Mouse (Mus musculus) neutrophil, adult 59 days (primary cell): ENCODE data around the gene Vps39. TPM values are rescaled to one million over a fixed set of nuclear protein-coding genes. Genes with fewer than 3 reads are reported as not detected.

Experiments used
- total RNA-seq, 2 experiments: library from RNA; stranded (reverse); gene quantifications; 1 replicate in 1 of 2; 2 replicates in 1 of 2; pipeline ENCODE4 v1.2.4; 2023

Vps39 gene
- 10 to 100 TPM; 30.3 to 35.3 TPM for total RNA-seq

DNA sequence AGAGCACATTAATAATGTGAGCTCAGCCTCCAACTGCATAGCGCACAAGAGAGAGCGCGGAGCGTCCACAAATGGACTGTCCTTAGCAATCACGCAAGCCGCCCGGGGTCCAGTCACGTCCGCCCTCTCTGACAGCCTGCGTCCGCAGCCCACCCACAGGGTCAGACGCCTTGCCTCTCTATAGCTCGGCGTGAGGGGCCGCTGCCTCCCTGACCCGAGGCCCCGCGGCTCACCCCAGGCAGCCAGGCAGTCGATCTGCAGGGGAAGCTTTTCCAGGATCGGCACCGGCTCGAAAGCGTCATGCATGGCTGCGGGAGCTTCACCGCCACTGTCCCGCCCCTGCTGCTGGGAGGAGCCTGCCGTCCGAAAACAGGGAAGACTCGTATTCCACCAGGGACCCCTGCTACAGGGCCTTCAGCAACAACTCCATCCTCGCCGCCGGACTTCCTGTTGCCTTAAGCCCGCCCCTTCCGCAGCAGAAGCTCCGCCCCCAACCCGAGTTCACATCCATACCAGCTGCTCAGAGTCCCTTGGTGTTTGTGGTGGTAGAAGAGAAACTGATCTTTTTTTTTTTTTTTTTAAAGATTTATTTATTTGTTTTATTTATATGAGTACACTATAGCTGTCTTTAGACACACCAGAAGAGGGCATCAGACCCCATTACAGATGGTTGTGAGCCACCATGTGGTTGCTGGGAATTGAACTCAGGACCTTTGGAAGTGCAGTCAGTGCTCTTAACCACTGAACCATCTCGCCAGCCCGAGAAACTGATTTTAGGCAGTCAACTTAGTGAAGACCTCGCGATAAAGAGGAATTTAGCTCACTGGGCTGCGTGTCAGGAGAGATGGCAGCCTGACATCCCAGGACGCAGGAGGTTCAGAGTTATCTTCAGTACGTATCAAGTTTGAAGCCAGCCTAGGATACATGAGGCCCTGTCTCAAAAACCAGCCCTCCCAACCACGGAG, at the start of gene Vps39:
Gene Vps39, minus strand, starts transcription at position 456 of the 965 bp plus-strand sequence.

DNA sequence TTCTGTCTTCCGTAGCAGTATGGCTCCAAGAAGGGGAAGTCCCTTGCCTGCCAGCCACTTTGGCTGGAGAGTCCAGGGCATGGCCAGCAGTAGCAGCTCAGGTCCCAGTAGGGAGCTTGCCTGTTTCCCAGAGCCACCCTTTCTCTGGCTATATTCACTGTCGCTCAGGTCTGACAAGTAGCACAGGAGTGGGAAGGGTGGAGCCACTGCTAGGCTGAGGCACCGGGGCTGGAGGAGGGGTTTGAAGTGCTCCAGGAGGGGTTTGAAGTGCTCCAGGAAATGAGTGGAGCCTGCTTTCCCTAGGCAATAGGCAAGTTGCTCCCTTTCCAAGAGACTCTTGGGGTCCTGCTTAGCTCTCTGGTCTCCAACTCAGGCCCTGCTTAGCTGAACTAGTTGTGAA, 39.0 kb downstream of the Vps39 start, which contains the start of gene Pla2g4f:
Gene Pla2g4f, minus strand, starts transcription at position 190 of the 400 bp plus-strand sequence.

DNA sequence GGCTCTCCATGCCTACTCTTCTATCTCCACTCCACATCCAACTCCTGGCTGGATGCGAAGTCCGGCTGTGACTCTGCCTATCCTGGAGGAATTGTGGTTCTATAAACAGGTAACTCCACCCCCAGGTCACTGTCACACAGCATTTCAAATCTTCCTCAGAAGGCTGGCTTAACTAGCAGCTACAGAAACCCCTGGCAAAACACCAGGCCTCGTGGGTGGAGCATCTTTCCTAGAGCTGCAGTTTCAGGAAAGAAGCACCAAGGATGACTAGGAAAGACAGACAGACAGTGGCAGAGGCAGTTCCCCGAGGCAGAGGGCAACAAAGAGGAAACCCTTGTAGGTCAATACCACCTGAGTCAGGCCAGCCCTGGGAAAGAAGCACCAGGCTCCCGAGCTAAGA, 63.9 kb downstream of the Vps39 start, which contains the start of gene Pla2g4d:
Gene Pla2g4d, minus strand, starts transcription at position 203 of the 400 bp plus-strand sequence.

Other genes with a start within 250 kb of the Vps39 start
- gene Ehd4, start 198.5 kb downstream of the Vps39 start, total RNA-seq = 10 to 100 TPM; 46.4 to 70.4 TPM
- not detected for gene Pla2g4e, start 107.8 kb downstream of the Vps39 start, total RNA-seq
- not detected for gene Pla2g4d, start 63.9 kb downstream of the Vps39 start, total RNA-seq
- under 1 TPM in 1 of 2 experiments, not detected in 1; 0.13 TPM for gene Pla2g4f, start 39.0 kb downstream of the Vps39 start, total RNA-seq
- 10 to 100 TPM; 11.9 to 15.3 TPM for gene Ganc, start 50.8 kb upstream of the Vps39 start, total RNA-seq
- gene Tmem87a, start 51.0 kb upstream of the Vps39 start, total RNA-seq = 10 to 100 TPM; 25.2 to 28.5 TPM
- under 1 TPM; 0.16 to 0.31 TPM for gene Capn3, start 102.9 kb upstream of the Vps39 start, total RNA-seq
- 10 to 100 TPM; 74.4 to 82.8 TPM for gene Zfp106, start 210.7 kb upstream of the Vps39 start, total RNA-seq
- 100 to 1,000 TPM; 119 to 145 TPM for gene Snap23, start 214.5 kb upstream of the Vps39 start, total RNA-seq